Mouse (Mus musculus): ENCODE results near the gene Itga8. TPM values are rescaled to one million over a fixed set of nuclear protein-coding genes. Genes with fewer than 3 reads are reported as not detected.

Gene Itga8
- total and polyA plus RNA-seq, 2 experiments from 2014 or later: 1.9 to 7.1 TPM

DNA sequence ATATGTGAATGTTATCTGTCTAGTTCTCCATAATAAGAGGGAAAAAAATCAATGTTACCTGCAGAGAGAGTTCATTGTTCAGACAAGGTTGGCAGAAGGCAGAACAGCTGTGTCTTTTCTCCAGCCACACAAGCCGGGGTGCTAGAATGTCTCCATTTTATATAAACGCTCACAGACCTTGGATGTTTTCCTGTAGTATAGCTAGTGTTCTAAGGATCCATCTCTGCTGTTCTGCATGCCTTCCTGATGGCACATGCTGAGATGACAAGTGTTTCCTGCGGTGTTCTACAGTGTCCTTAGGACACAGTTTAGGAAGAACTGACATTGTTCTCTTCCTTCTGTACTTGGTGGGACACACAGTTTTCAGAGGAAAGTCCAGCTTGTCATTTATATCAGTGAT is 192.4 kb downstream of the Itga8 start:
- no peak for TF ChIP-seq CTCF (IDR thresholded peaks at IDR 0.05; ENCODE audit: low read depth)
- no peaks in the 10 kb centered on the region for H3K27me3 ChIP-seq (ENCODE audit: insufficient read depth, low read length)
- no peak for DNase-seq
- 82% methylated on average over 3 of the region's 3 CpGs for WGBS
- no peaks in the 10 kb centered on the region for H3K9me3 ChIP-seq (ENCODE audit: low read length)
- no peak overlapping the region for H3K4me3 ChIP-seq (ENCODE audit: low read depth, low read length)
- ATAC-seq: no peak
- H3K27ac ChIP-seq (ENCODE audit: low read depth, low read length): no peak overlapping the region
- no peaks in the 10 kb centered on the region for H3K4me1 ChIP-seq (ENCODE audit: insufficient read depth)
- H3K4me2 ChIP-seq (ENCODE audit: low read depth): no peak overlapping the region
- no peaks in the 10 kb centered on the region for H3K36me3 ChIP-seq (ENCODE audit: insufficient read depth)
- H3K9ac ChIP-seq: no peak overlapping the region

DNA sequence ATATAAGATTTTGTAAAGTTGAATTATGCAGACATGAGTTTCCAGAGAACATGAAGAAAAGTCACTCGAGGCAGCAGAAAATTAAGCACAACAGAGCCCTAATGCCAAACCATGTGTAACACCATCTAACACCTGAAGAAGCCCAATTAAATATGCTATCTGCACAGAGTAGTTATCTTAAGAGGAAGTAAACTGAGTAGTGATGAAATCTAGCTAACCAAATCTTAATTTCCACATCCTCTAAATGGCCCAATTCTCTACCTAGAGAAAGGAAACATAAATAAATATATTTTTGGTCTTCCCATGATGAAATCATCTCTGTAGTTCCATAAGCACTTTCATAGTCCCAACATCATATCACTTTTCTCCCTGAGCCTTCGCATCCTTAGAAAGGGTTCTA is 193.4 kb downstream of the Itga8 start:
- H3K27me3 ChIP-seq (ENCODE audit: insufficient read depth, low read length): no peaks in the 10 kb centered on the region
- ATAC-seq: no peak
- H3K9ac ChIP-seq: no peak overlapping the region
- no peak overlapping the region for H3K4me2 ChIP-seq (ENCODE audit: low read depth)
- no peak for TF ChIP-seq CTCF (IDR thresholded peaks at IDR 0.05; ENCODE audit: low read depth)
- WGBS: 96% methylated on average over 2 of the region's 2 CpGs
- H3K4me3 ChIP-seq (ENCODE audit: low read depth, low read length): no peak overlapping the region
- no peak overlapping the region for H3K27ac ChIP-seq (ENCODE audit: low read depth, low read length)
- H3K4me1 ChIP-seq (ENCODE audit: insufficient read depth): no peaks in the 10 kb centered on the region
- no peaks in the 10 kb centered on the region for H3K36me3 ChIP-seq (ENCODE audit: insufficient read depth)
- H3K9me3 ChIP-seq (ENCODE audit: low read length): no peaks in the 10 kb centered on the region
- DNase-seq: no peak

DNA sequence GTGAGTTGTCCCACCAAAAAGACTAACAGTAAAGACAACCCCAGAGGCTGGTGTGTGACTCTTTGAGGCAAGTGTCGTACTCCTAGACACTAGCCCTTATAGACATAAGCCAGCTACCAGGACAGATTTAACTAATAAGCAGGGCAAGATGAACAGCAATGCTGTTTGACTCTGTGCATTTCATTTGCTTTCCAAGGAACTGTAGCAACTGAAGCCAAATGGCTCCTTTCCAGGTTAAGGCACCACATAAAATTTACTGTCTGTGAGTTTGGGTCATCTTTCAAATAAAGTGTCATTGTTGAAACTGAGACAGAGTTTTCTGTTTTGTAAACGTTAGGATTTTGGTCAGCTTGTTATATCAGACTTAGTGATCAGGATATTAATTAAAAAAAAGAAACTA is 194.5 kb downstream of the Itga8 start:
- TF ChIP-seq CTCF (IDR thresholded peaks at IDR 0.05; ENCODE audit: low read depth): no peak
- DNase-seq (no peak), ATAC-seq (no peak)
- no peak overlapping the region for H3K9ac ChIP-seq
- H3K36me3 ChIP-seq (ENCODE audit: insufficient read depth): no peaks in the 10 kb centered on the region
- H3K27me3 ChIP-seq (ENCODE audit: insufficient read depth, low read length): no peaks in the 10 kb centered on the region
- H3K4me3 ChIP-seq (ENCODE audit: low read depth, low read length): no peak overlapping the region
- no peak overlapping the region for H3K4me2 ChIP-seq (ENCODE audit: low read depth)
- no peaks in the 10 kb centered on the region for H3K9me3 ChIP-seq (ENCODE audit: low read length)
- H3K27ac ChIP-seq (ENCODE audit: low read depth, low read length): no peak overlapping the region
- no peaks in the 10 kb centered on the region for H3K4me1 ChIP-seq (ENCODE audit: insufficient read depth)
- 67% methylated on average over 2 of the region's 2 CpGs for WGBS

DNA sequence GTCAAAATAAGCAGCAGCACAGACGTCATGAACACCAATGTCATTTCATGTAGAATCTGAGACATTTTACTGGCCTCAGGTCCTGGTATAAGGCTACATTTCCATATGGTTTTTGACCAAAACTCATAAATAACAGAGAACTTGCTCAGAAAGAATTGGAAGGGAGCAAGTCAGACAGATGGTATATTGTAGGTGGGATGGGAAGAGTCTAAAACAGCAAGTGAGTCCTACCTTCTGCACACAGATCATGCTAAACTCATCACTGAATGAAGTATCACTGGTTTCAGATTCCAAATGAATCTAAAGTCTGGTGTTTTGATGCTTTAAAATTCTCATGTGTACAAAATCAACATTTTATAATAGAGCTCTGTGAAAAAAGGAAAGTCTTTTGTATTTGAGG is 198.5 kb downstream of the Itga8 start:
- no peak overlapping the region for H3K9ac ChIP-seq
- 50% methylated on average over 1 of the region's 1 CpGs for WGBS
- H3K4me2 ChIP-seq (ENCODE audit: low read depth): no peak overlapping the region
- no peaks in the 10 kb centered on the region for H3K9me3 ChIP-seq (ENCODE audit: low read length)
- no peak for DNase-seq
- no peaks in the 10 kb centered on the region for H3K36me3 ChIP-seq (ENCODE audit: insufficient read depth)
- no peak for TF ChIP-seq CTCF (IDR thresholded peaks at IDR 0.05; ENCODE audit: low read depth)
- ATAC-seq: no peak
- H3K4me3 ChIP-seq (ENCODE audit: low read depth, low read length): no peak overlapping the region
- no peaks in the 10 kb centered on the region for H3K27me3 ChIP-seq (ENCODE audit: insufficient read depth, low read length)
- no peaks in the 10 kb centered on the region for H3K4me1 ChIP-seq (ENCODE audit: insufficient read depth)
- no peak overlapping the region for H3K27ac ChIP-seq (ENCODE audit: low read depth, low read length)

DNA sequence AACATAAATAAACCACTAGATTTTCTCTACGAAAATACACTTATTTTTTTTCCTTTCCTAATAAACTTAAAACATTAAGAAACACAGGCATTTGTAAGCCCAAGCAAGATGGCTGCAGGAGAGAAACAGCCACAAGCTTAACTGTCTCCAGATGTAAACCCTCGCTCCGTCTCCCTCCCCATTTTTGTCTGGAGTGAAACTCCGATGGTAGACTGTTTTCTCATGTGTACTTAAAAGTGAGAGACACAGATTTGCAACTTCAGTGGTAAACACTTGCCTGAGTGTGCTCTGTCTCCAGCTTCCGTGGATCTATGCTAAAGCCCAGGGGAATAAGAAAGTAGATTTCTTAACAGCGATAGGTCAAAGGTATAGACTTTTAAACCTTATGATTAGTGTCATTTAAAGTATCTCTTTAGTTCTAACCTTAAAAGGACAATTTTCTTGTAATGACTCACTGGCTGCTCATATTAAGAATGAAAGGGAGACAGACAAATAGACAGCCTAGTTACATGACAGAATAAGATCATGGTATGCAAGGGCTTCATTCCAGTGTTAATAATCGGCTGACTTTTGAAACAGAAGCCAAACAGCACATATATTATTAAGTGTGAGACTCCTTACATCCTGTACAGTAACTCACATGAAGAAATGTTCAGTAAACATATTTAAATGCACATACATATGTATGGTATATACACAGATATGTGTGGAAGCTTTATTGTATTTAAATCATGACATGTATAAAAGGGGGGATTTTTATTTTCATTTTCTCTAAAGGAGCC is 209.3 kb downstream of the Itga8 start:
- H3K4me3 ChIP-seq (ENCODE audit: low read depth, low read length): no peak overlapping the region
- no peaks in the 10 kb centered on the region for H3K36me3 ChIP-seq (ENCODE audit: insufficient read depth)
- ATAC-seq (no peak), DNase-seq (no peak)
- 83% methylated on average over 7 of the region's 7 CpGs for WGBS
- no peaks in the 10 kb centered on the region for H3K4me1 ChIP-seq (ENCODE audit: insufficient read depth)
- no peaks in the 10 kb centered on the region for H3K9me3 ChIP-seq (ENCODE audit: low read length)
- no peak overlapping the region for H3K27ac ChIP-seq (ENCODE audit: low read depth, low read length)
- TF ChIP-seq CTCF (IDR thresholded peaks at IDR 0.05; ENCODE audit: low read depth): no peak
- no peak overlapping the region for H3K4me2 ChIP-seq (ENCODE audit: low read depth)
- H3K9ac ChIP-seq: no peak overlapping the region
- H3K27me3 ChIP-seq (ENCODE audit: insufficient read depth, low read length): no peaks in the 10 kb centered on the region

DNA sequence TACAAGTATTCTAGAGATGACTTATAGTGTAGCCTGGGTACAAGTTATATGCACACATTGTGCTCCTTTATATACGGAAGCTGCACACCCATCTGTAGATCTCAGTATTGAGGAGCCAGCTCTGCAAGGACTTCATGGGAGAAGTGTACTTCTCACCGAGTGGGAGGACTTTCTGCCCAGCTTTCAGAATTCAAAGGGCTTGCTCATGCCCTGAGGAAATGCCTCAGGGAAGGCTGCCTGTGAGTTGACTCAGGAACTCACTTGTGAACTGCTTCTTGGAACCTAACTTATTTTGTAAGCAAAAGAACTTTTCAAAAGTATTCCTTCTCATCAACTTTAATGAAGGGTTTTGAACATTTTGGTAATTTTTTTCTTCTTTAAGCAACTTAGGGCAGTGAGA is 210.7 kb downstream of the Itga8 start:
- no peak for TF ChIP-seq CTCF (IDR thresholded peaks at IDR 0.05; ENCODE audit: low read depth)
- no peaks in the 10 kb centered on the region for H3K36me3 ChIP-seq (ENCODE audit: insufficient read depth)
- H3K27ac ChIP-seq (ENCODE audit: low read depth, low read length): no peak overlapping the region
- no peak for ATAC-seq
- H3K27me3 ChIP-seq (ENCODE audit: insufficient read depth, low read length): no peaks in the 10 kb centered on the region
- no peaks in the 10 kb centered on the region for H3K9me3 ChIP-seq (ENCODE audit: low read length)
- 90% methylated on average over 2 of the region's 2 CpGs for WGBS
- no peak overlapping the region for H3K9ac ChIP-seq
- no peaks in the 10 kb centered on the region for H3K4me1 ChIP-seq (ENCODE audit: insufficient read depth)
- H3K4me3 ChIP-seq (ENCODE audit: low read depth, low read length): no peak overlapping the region
- no peak for DNase-seq
- H3K4me2 ChIP-seq (ENCODE audit: low read depth): no peak overlapping the region

DNA sequence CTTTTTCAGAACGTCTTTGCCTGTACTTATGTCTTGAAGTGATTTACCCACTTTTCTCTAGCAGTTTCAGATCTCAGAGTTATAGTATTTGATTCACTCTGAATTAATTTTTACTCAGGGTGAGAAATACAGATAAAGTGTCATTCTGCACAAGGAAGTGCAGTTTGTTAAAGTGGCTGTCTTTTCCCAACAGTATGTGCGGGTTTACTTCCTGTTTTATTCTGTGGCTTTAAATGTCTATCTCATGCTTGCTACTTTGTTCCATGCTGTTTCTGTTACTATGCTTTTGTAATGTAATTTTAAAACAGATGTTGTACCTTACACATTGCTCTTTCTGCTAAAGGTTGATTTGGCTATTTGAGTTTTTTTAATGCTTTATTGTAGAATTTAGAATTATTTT is 216.2 kb downstream of the Itga8 start:
- Histone ChIP-seq H3K27me3 (ENCODE audit: insufficient read depth, low read length) (no peaks in the 10 kb centered on the region), H3K4me2 (ENCODE audit: low read depth) (no peak overlapping the region), H3K4me3 (ENCODE audit: low read depth, low read length) (no peak overlapping the region), H3K9ac (no peak overlapping the region), H3K36me3 (ENCODE audit: insufficient read depth) (no peaks in the 10 kb centered on the region), H3K27ac (ENCODE audit: low read depth, low read length) (no peak overlapping the region), H3K4me1 (ENCODE audit: insufficient read depth) (no peaks in the 10 kb centered on the region), H3K9me3 (ENCODE audit: low read length) (no peaks in the 10 kb centered on the region)
- 85% methylated on average over 2 of the region's 2 CpGs for WGBS
- DNase-seq: no peak
- no peak for TF ChIP-seq CTCF (IDR thresholded peaks at IDR 0.05; ENCODE audit: low read depth)
- ATAC-seq: no peak

Measured in forebrain, postnatal 0 days (tissue).